Mouse (Mus musculus) naive thymus-derived CD4-positive, alpha-beta T cell, adult 5 months (primary cell): ENCODE results near the gene Batf2. TPM values are rescaled to one million over a fixed set of nuclear protein-coding genes. Genes with fewer than 3 reads are reported as not detected.

Source experiments
- polyA plus RNA-seq: library from polyadenylated mRNA; unstranded; fragments of 100-300 nt; shearing (Covaris generic); gene quantifications from one replicate; pipeline ENCODE4 v1.2.1, GENCODE M21; 2017

Gene Batf2
- not detected for polyA plus RNA-seq

DNA sequence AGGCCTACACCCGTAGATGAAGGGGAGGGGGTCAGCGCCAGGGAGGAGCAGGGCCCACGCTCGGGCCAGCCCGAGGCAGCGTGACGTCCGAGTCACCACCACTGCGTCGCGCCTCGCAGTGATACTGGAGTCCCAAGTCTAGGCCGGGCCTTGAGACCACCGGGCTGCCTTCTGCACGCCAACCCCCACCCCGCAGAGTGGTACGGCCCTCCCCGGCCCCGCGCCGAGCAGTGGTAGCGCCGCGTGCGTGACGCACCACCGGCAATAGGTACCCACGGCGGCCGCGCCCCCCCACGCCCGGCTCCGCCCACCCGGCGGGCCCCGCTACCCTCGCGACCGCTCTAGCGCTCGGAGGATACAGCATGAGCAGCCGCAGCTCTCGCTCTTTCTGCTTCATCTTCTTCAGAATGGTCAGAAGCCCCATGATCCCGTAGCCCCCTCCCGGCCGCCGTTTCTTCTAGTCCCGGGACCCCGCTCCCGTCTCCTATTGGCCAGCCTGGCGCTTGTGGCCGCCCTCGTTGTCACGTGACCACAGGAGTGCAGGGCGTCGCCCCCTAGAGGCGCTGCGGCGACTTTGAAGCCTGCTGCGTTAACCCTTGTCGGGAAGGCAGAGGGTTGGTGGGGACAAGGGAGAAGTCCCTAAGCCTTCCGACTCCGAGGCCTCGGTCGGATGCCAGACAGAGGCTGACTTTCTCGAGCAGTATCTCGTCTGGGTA, at the start of gene Batf2:
Gene Batf2 (plus strand): TSS at position 306 of the 716 bp plus-strand sequence.

GRCm38 (mm10) chr19:6094119-6094518, 46.7 kb upstream of the Batf2 start, which contains the start of gene AC131692.1:
AC131692.1 (plus strand) TSS chr19:6094419.

DNA sequence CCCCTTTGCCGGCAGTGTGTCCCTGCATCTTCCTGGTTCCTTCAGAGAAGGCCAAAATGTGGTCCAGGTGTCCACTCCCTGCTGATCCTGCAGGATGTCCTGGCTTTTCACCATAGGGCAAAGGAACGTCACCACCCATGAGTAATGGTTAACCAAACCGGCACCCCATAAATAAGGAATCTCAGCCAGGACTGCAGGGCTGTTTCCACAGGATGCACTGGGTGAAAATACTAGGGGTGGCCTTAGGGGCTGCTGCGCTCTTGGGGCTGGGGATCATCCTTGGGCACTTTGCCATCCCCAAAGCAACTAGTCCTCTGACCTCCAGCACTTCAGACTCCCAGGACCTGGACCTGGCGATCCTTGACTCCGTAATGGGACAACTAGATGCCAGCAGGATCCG, 35.2 kb upstream of the Batf2 start, which contains the start of gene Naaladl1:
Gene Naaladl1 (plus strand): TSS at position 197 of the 400 bp plus-strand sequence.

DNA sequence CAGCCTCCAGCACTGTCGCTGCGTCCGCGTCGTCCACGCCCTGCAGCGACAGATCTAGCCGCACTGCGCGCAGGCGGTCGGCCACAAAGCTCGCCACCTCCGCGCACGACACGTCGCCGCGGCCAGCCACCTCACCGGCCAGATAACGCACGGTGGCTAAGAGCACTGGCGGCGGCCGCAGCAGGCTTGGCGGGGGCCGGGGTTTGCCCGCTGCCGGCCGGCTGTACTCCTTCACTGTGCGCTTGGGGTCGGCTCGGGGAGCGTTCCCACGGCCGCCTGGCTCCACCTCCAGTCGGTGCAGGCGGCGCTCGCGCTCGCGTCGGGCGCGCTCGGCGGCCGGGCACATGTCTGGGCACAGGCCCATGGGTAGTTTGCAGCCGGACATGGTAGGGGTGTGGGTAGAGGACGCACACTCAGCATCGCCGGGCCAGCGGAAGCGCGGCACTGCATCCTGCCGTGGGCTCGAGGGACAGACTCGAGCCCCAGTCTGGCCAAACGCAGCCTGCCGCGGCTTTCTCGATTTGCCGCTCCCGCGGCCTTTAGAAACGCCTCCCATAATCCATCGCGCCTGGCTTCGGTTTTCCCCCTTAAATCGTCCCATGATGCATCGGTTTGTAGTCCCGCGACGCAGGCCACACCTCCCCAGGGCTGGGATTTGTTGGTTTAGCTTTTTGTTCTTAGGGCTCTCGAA, 22.7 kb upstream of the Batf2 start, which contains the start of gene Sac3d1:
Gene Sac3d1 (minus strand): TSS at position 665 of the 691 bp plus-strand sequence.

DNA sequence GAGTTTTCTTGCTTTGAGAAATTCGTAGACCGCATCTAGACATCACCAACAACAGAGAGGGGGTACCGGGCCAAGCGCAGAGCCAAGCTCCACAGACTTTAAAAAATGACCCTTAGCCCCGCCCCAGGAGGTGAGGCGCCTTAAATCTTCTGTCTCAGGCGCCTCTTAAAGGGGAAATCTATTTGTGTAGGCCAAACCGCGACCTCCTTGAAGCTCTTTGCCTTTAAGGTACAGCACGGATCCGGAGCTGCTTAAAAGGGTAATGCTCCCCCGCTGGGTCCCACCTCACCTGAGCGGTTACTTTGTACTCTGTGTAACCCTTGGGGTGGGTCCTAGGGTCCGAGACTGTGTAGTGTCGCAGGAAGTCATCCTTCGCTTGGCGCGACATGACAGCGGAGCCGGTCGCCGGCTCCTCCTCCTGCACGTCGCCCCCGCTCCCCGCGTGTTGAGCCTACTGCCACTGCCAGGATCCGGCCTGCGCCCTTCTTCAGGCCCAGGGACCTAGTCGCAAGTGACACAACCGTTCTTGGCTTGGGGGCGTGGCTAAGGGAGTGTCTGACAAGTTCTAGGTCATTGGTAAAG, 12.9 kb upstream of the Batf2 start, which contains the start of gene Snx15:
Gene Snx15 (minus strand): TSS at position 545 of the 582 bp plus-strand sequence.

GRCm38 (mm10) chr19:6141394-6141749, 589 bp downstream of the Batf2 start, which contains the start of gene Arl2:
Arl2 (minus strand) TSS chr19:6141548.

DNA sequence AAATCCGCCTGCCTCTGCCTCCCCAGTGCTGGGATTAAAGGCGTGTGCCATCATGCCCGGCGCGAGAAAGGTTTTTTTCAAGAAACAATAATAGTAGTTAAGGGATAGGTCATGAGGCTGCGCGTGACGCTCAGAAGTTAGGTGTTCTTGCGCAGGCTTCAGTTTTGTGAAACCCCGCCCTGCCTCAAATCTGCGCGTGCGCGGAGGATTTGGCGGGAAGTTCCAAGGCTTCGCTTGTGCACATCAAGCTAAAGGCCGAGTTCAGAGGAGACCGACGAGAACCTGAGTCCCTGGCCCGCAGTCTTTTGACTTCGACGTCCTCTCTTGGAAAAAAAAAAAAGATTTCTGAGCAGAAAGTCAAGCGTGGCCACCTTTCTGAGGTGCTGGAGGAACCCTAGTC, 43.3 kb downstream of the Batf2 start, which contains the start of gene Majin:
Gene Majin (plus strand): TSS at position 258 of the 400 bp plus-strand sequence.

Other genes with a start within 250 kb of the Batf2 start
- gene Tigd3, start 246.8 kb upstream of the Batf2 start, polyA plus RNA-seq = 0.55 TPM
- gene Dpf2, start 228.0 kb upstream of the Batf2 start, polyA plus RNA-seq = 128 TPM
- gene Cdc42ep2, start 216.2 kb upstream of the Batf2 start, polyA plus RNA-seq = 0.14 TPM
- 51.0 TPM for gene Pola2, start 176.8 kb upstream of the Batf2 start, polyA plus RNA-seq
- not detected for gene Slc22a20, start 154.8 kb upstream of the Batf2 start, polyA plus RNA-seq
- 53.1 TPM for gene Capn1, start 125.1 kb upstream of the Batf2 start, polyA plus RNA-seq
- gene Syvn1, start 94.4 kb upstream of the Batf2 start, polyA plus RNA-seq = 69.3 TPM
- 37.0 TPM for gene Mrpl49, start 83.2 kb upstream of the Batf2 start, polyA plus RNA-seq
- 1,034 TPM for gene Fau, start 83.1 kb upstream of the Batf2 start, polyA plus RNA-seq
- gene Znhit2, start 79.8 kb upstream of the Batf2 start, polyA plus RNA-seq = 20.1 TPM
- 15.6 TPM for gene Tm7sf2, start 72.6 kb upstream of the Batf2 start, polyA plus RNA-seq
- 109 TPM for gene Vps51, start 63.8 kb upstream of the Batf2 start, polyA plus RNA-seq
- gene Tmem262, start 61.0 kb upstream of the Batf2 start, polyA plus RNA-seq = not detected
- 0.80 TPM for gene Gm28374, start 58.7 kb upstream of the Batf2 start, polyA plus RNA-seq
- gene Zfpl1, start 56.0 kb upstream of the Batf2 start, polyA plus RNA-seq = 27.6 TPM
- 0.58 TPM for gene Cdca5, start 56.0 kb upstream of the Batf2 start, polyA plus RNA-seq
- gene AC131692.1, start 46.6 kb upstream of the Batf2 start, polyA plus RNA-seq = not detected
- not detected for gene Naaladl1, start 35.2 kb upstream of the Batf2 start, polyA plus RNA-seq
- gene Sac3d1, start 22.3 kb upstream of the Batf2 start, polyA plus RNA-seq = 13.0 TPM
- 41.7 TPM for gene Snx15, start 12.7 kb upstream of the Batf2 start, polyA plus RNA-seq
- gene Arl2, start 565 bp downstream of the Batf2 start, polyA plus RNA-seq = 23.4 TPM
- not detected for gene Majin, start 43.4 kb downstream of the Batf2 start, polyA plus RNA-seq
- not detected for gene Gpha2, start 85.4 kb downstream of the Batf2 start, polyA plus RNA-seq
- gene Ppp2r5b, start 94.9 kb downstream of the Batf2 start, polyA plus RNA-seq = 22.5 TPM
- gene Atg2a, start 100.7 kb downstream of the Batf2 start, polyA plus RNA-seq = 91.9 TPM
- 15.0 TPM for gene Ehd1, start 135.7 kb downstream of the Batf2 start, polyA plus RNA-seq
- gene Cdc42bpg, start 165.5 kb downstream of the Batf2 start, polyA plus RNA-seq = 0.21 TPM
- 54.5 TPM for gene Men1, start 194.0 kb downstream of the Batf2 start, polyA plus RNA-seq
- gene Map4k2, start 200.2 kb downstream of the Batf2 start, polyA plus RNA-seq = 212 TPM
- gene Sf1, start 222.7 kb downstream of the Batf2 start, polyA plus RNA-seq = 554 TPM
- gene Pygm, start 243.4 kb downstream of the Batf2 start, polyA plus RNA-seq = 8.2 TPM